Mouse (Mus musculus) CD4-positive, CD25-positive, alpha-beta regulatory T cell, adult 4 months (primary cell): ENCODE measurements around the gene Ptprm. TPM values are rescaled to one million over a fixed set of nuclear protein-coding genes. Genes with fewer than 3 reads are reported as not detected.

Experiments
- ATAC-seq: one replicate; pipeline ENCODE4 v1.8.0; 2017
- polyA plus RNA-seq, 2 experiments: library from polyadenylated mRNA; unstranded; fragments of 100-300 nt; shearing (Covaris generic); gene quantifications; one replicate each; pipeline ENCODE4 v1.2.1; 2017

Gene Ptprm
- polyA plus RNA-seq, 2 experiments from 2014 or later: not detected

- no peak for ATAC-seq
These were observed 645.5 kb downstream of the Ptprm start for GRCm38 (mm10) chr17:66708748-66709147.

GRCm38 (mm10) chr17:66707684-66708083 is 646.6 kb downstream of the Ptprm start:
- no peak for ATAC-seq

GRCm38 (mm10) chr17:66701358-66702184 is 652.7 kb downstream of the Ptprm start:
- no peak for ATAC-seq

GRCm38 (mm10) chr17:66699896-66700295 is 654.4 kb downstream of the Ptprm start:
- no peak for ATAC-seq

- ATAC-seq: no peak
These were observed 656.6 kb downstream of the Ptprm start for GRCm38 (mm10) chr17:66697650-66698049.

GRCm38 (mm10) chr17:66696531-66697172 is 657.6 kb downstream of the Ptprm start:
- ATAC-seq: no peak

- no peak for ATAC-seq
These were observed 659.9 kb downstream of the Ptprm start for GRCm38 (mm10) chr17:66694326-66694725.

GRCm38 (mm10) chr17:66693676-66694304 is 660.5 kb downstream of the Ptprm start:
- no peak for ATAC-seq

GRCm38 (mm10) chr17:66692941-66693675 is 661.1 kb downstream of the Ptprm start:
- ATAC-seq: no peak

- ATAC-seq: no peak
These were observed 666.1 kb downstream of the Ptprm start for GRCm38 (mm10) chr17:66688179-66688578.

GRCm38 (mm10) chr17:66687543-66687942 is 666.7 kb downstream of the Ptprm start:
- no peak for ATAC-seq

- no peak for ATAC-seq
These were observed 667.4 kb downstream of the Ptprm start for GRCm38 (mm10) chr17:66686701-66687489.

GRCm38 (mm10) chr17:66683411-66683810 is 670.8 kb downstream of the Ptprm start:
- no peak for ATAC-seq

- no peak for ATAC-seq
These were observed 673.6 kb downstream of the Ptprm start for GRCm38 (mm10) chr17:66680662-66681061.

GRCm38 (mm10) chr17:66674667-66675066 is 679.6 kb downstream of the Ptprm start:
- no peak for ATAC-seq

- no peak for ATAC-seq
These were observed 682.5 kb downstream of the Ptprm start for GRCm38 (mm10) chr17:66671715-66672230.

- no peak for ATAC-seq
These were observed 683.0 kb downstream of the Ptprm start for GRCm38 (mm10) chr17:66671287-66671686.

GRCm38 (mm10) chr17:66665791-66666190 is 688.5 kb downstream of the Ptprm start:
- ATAC-seq: no peak

GRCm38 (mm10) chr17:66665201-66665756 is 689.0 kb downstream of the Ptprm start:
- no peak for ATAC-seq

GRCm38 (mm10) chr17:66664796-66665195 is 689.5 kb downstream of the Ptprm start:
- no peak for ATAC-seq

GRCm38 (mm10) chr17:66659242-66659641 is 695.0 kb downstream of the Ptprm start:
- ATAC-seq: no peak
